Mouse (Mus musculus) neural tube, embryonic 15.5 days (tissue): ENCODE measurements around the gene Gm17018. TPM values are rescaled to one million over a fixed set of nuclear protein-coding genes. Genes with fewer than 3 reads are reported as not detected.
A peak's percentile ranks its signal among the peaks of the same experiment; 100 is the strongest.

ENCODE experiments used
- ATAC-seq: fragments of 200-750 bp; cut with Nextera tagmentation; 2 replicates; pipeline ENCODE4 v1.8.0; 2017; ENCODE audit warnings: mild to moderate bottlenecking, moderate TSS enrichment, moderate library complexity; ENCODE audit not compliant: low FRiP score
- H3K27ac ChIP-seq: fragments of 300-500 bp; sonication (generic); replicated peaks from 2 replicates; pipeline ENCODE4 v1.5.1; 2015; ENCODE audit warnings: mild to moderate bottlenecking, inconsistent platforms
- H3K27me3 ChIP-seq: fragments of 300-500 bp; sonication (generic); replicated peaks from 2 replicates; pipeline ENCODE4 v1.6.1; 2015; ENCODE audit warnings: inconsistent platforms
- H3K36me3 ChIP-seq: fragments of 300-500 bp; sonication (generic); 2 replicates; pipeline ENCODE4 v1.6.1; 2015; ENCODE audit warnings: inconsistent platforms
- H3K4me1 ChIP-seq: fragments of 300-500 bp; sonication (generic); 2 replicates; pipeline ENCODE4 v1.6.1; 2015; ENCODE audit warnings: inconsistent platforms
- H3K4me2 ChIP-seq: fragments of 300-500 bp; sonication (generic); 2 replicates; pipeline ENCODE4 v1.6.1; 2015; ENCODE audit warnings: inconsistent platforms, mild to moderate bottlenecking, moderate library complexity
- H3K4me3 ChIP-seq: fragments of 300-500 bp; sonication (generic); replicated peaks from 2 replicates; pipeline ENCODE4 v1.5.1; 2015; ENCODE audit warnings: mild to moderate bottlenecking, inconsistent platforms
- H3K9ac ChIP-seq: fragments of 300-500 bp; sonication (generic); replicated peaks from 2 replicates; pipeline ENCODE4 v1.6.1; 2015; ENCODE audit warnings: mild to moderate bottlenecking, inconsistent platforms
- H3K9me3 ChIP-seq: fragments of 300-500 bp; sonication (generic); replicated peaks from 2 replicates; pipeline ENCODE4 v1.6.1; 2016; ENCODE audit warnings: inconsistent platforms
- WGBS: fragments of 180-500 bp; shearing (Covaris S2); methylation state at CpG from one replicate; pipeline ENCODE4 v1.1.7; 2015; ENCODE audit warnings: mixed read lengths; 5-methylcytosine and 5-hydroxymethylcytosine counted together
- polyA plus RNA-seq: library from polyadenylated mRNA; unstranded; fragments of >200 nt; fragmentation: Nextera tagmentation; extraction: Ambion mirVana; gene quantifications from 2 replicates; pipeline ENCODE4 v1.2.1, GENCODE M21; 2015

Gene Gm17018
- polyA plus RNA-seq, 1 experiment from 2014 or later: 80.3 TPM

- no peaks in the 10 kb centered on the region for H3K27me3 ChIP-seq
- WGBS: 91% methylated on average over 7 of the region's 7 CpGs
- H3K4me2 ChIP-seq: no peak overlapping the region
- H3K36me3 ChIP-seq: peaks cover 28% of the 10 kb centered on the region
- H3K4me3 ChIP-seq: no peak overlapping the region
- H3K9ac ChIP-seq: no peak overlapping the region
- ATAC-seq: no peak
- peaks cover 29% of the 10 kb centered on the region for H3K4me1 ChIP-seq
- no peaks in the 10 kb centered on the region for H3K9me3 ChIP-seq
- no peak overlapping the region for H3K27ac ChIP-seq
Observed at GRCm38 (mm10) chr19:45579416-45579815, 19.0 kb downstream of the Gm17018 start.

DNA sequence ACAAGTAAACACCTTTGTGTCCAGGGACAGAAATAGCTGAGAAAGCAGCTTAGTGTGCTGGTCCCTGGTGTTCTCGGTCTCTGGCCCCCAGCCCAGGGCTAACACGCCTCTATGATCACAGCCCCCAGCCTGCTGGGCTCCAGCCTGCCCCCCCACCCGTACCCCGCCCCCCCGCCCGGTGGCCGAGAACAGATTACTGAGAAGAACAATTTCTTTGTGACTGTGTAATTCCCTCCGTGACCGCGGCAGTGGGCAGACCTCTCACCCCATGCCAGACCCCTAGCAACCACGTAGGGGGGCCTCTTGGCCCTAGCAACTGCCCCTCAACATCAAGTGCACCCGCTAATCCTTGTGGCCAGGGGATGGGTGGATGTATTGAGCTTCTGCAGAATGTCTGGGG lies 19.8 kb downstream of the Gm17018 start:
- H3K36me3 ChIP-seq: peaks cover 30% of the 10 kb centered on the region

DNA sequence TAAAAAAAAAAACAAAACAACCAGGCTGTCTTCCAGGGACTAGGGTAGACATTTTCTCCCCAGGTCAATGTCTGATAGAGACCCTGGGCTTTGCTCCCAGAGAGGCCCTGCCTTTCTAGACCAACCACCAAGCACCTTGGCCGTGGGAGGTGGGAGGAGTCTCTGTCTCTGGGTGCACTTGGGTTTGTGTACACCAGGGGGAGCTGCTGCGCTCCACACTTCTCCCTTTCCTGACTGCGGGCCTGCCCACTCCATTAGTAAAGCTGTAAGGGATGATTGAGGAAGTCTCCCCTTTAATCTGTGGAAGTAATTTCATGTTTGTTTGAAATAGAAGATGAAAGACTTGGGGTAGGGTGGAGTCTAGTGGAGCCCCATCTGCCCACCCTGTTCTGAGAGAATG lies 20.8 kb downstream of the Gm17018 start:
- ATAC-seq: no peak
- H3K27me3 ChIP-seq: peaks cover under 1% of the 10 kb centered on the region; the same call in 1 of the 2 replicates

More for the DNA sequence above, 19.8 kb downstream of the Gm17018 start:
- ATAC-seq: 0 out of 2 replicates have a peak, but pooled peaks have one; percentile 15
- Histone ChIP-seq H3K4me3 (no peak overlapping the region), H3K4me2 (no peak overlapping the region), H3K9me3 (no peaks in the 10 kb centered on the region), H3K9ac (no peak overlapping the region), H3K27me3 (no peaks in the 10 kb centered on the region), H3K27ac (no peak overlapping the region), H3K4me1 (peaks cover 21% of the 10 kb centered on the region)
- 29% methylated on average over 12 of the region's 12 CpGs for WGBS

DNA sequence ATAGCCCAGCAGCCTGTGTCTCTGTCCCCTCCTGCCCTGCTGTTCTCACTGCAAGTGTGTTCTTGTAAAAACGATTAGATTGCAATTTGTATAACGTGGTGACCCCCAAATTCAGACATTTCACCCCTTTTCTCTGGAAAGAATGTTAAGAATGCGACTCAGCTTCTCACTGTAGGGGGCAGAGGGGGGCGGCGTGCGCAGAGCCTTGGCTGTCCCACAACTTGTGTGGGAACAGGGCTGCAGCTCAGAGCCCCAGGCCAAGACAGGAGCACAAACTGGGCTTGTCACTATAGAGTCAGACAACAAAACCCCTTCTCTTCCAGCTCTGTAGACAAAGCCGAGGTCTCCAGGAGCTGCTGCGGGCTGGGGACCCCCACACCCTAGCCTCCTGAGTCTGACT lies 21.7 kb downstream of the Gm17018 start:
- H3K4me2 ChIP-seq: no peak overlapping the region
- H3K36me3 ChIP-seq: peaks cover 24% of the 10 kb centered on the region
- H3K4me3 ChIP-seq: no peak overlapping the region
- peaks cover 4% of the 10 kb centered on the region for H3K27me3 ChIP-seq
- no peak overlapping the region for H3K9ac ChIP-seq
- H3K4me1 ChIP-seq: peaks cover 17% of the 10 kb centered on the region
- 16% methylated on average over 8 of the region's 8 CpGs for WGBS
- H3K9me3 ChIP-seq: no peaks in the 10 kb centered on the region
- no peak overlapping the region for H3K27ac ChIP-seq
- no peak for ATAC-seq

More for the DNA sequence above, 20.8 kb downstream of the Gm17018 start:
- H3K27ac ChIP-seq: no peak overlapping the region
- peaks cover 17% of the 10 kb centered on the region for H3K4me1 ChIP-seq
- no peaks in the 10 kb centered on the region for H3K9me3 ChIP-seq
- H3K9ac ChIP-seq: no peak overlapping the region
- no peak overlapping the region for H3K4me2 ChIP-seq
- peaks cover 30% of the 10 kb centered on the region for H3K36me3 ChIP-seq
- no peak overlapping the region for H3K4me3 ChIP-seq
- 50% methylated on average over 3 of the region's 3 CpGs for WGBS

- peaks cover 4% of the 10 kb centered on the region for H3K27me3 ChIP-seq
- H3K27ac ChIP-seq: no peak overlapping the region
- H3K36me3 ChIP-seq: peaks cover 19% of the 10 kb centered on the region
- H3K4me2 ChIP-seq: no peak overlapping the region
- no peaks in the 10 kb centered on the region for H3K9me3 ChIP-seq
- H3K4me1 ChIP-seq: peaks cover 17% of the 10 kb centered on the region
- ATAC-seq: no peak
- no peak overlapping the region for H3K4me3 ChIP-seq
- 85% methylated on average over 6 of the region's 6 CpGs for WGBS
- H3K9ac ChIP-seq: no peak overlapping the region
Observed at GRCm38 (mm10) chr19:45583136-45583535, 22.7 kb downstream of the Gm17018 start.

GRCm38 (mm10) chr19:45584856-45585620 lies 24.6 kb downstream of the Gm17018 start:
- H3K4me2 ChIP-seq: no peak overlapping the region
- peaks cover 8% of the 10 kb centered on the region; the same call in 1 of the 2 replicates for H3K36me3 ChIP-seq
- no peak overlapping the region for H3K9ac ChIP-seq
- peaks cover 4% of the 10 kb centered on the region for H3K27me3 ChIP-seq
- WGBS: 73% methylated on average over 9 of the region's 9 CpGs
- H3K9me3 ChIP-seq: no peaks in the 10 kb centered on the region
- no peak overlapping the region for H3K27ac ChIP-seq
- peaks cover 14% of the 10 kb centered on the region for H3K4me1 ChIP-seq
- no peak overlapping the region for H3K4me3 ChIP-seq
- no peak for ATAC-seq

GRCm38 (mm10) chr19:45586850-45587249 lies 26.4 kb downstream of the Gm17018 start:
- Histone ChIP-seq H3K36me3 (peaks cover 20% of the 10 kb centered on the region), H3K27me3 (peaks cover 4% of the 10 kb centered on the region), H3K9me3 (no peaks in the 10 kb centered on the region), H3K9ac (no peak overlapping the region), H3K27ac (no peak overlapping the region), H3K4me2 (no peak overlapping the region), H3K4me3 (no peak overlapping the region), H3K4me1 (peaks cover 8% of the 10 kb centered on the region)
- WGBS: 79% methylated on average over 3 of the region's 3 CpGs
- no peak for ATAC-seq

DNA sequence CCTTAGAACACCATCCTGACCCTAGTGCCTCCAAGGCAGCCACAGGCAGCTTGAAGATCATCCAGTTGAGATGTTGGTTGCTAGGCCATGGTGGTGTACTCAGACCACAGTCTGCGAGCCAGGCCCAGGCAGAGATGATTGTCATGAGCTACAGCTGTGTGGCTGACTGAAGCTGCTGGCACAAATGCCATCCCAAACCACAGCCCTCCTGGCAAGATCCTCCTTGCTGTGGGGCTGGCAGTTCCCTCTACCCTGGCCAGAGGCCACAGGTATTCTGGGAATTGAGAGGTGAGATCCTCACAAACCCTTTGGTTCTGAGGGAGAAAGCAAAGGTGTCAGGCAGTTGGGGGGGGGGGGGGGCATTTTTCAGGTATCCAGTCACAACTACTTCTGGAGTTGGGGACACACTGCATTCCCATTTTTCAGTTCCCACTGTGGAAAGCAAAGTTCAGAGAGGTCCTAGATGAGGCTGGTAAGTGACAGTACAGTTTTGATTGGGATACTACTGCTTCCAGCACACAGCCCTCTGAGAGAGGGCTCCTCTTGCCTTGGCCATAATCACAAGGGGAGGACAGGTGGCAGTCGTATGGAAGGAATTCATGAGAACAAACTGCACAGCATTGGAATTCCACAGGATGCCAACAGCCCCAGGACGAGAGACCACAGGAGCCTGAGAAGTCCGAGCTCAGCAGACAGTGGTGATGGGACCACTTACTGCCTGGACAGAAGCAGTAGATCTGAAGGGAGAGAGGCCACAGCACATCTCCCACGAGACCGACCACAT lies 27.3 kb downstream of the Gm17018 start:
- no peak for ATAC-seq
- no peaks in the 10 kb centered on the region for H3K9me3 ChIP-seq
- WGBS: 87% methylated on average over 6 of the region's 6 CpGs

GRCm38 (mm10) chr19:45589761-45590160 lies 29.3 kb downstream of the Gm17018 start:
- 90% methylated on average over 6 of the region's 6 CpGs for WGBS
- Histone ChIP-seq H3K9me3 (no peaks in the 10 kb centered on the region), H3K9ac (no peak overlapping the region), H3K27ac (no peak overlapping the region), H3K27me3 (peaks cover 4% of the 10 kb centered on the region), H3K4me3 (no peak overlapping the region), H3K36me3 (peaks cover 21% of the 10 kb centered on the region), H3K4me1 (no peaks in the 10 kb centered on the region), H3K4me2 (no peak overlapping the region)
- no peak for ATAC-seq

More for the DNA sequence above, 27.3 kb downstream of the Gm17018 start:
- Histone ChIP-seq H3K9ac (no peak overlapping the region), H3K4me1 (no peaks in the 10 kb centered on the region), H3K36me3 (peaks cover 23% of the 10 kb centered on the region), H3K4me2 (no peak overlapping the region), H3K4me3 (no peak overlapping the region), H3K27ac (no peak overlapping the region), H3K27me3 (peaks cover 4% of the 10 kb centered on the region)

- WGBS: 89% methylated on average over 7 of the region's 7 CpGs
- H3K4me2 ChIP-seq: no peak overlapping the region
Observed at GRCm38 (mm10) chr19:45591704-45592103, 31.3 kb downstream of the Gm17018 start.

GRCm38 (mm10) chr19:45592916-45593315 lies 32.5 kb downstream of the Gm17018 start:
- no peak for ATAC-seq
- no peak overlapping the region for H3K4me2 ChIP-seq
- no peaks in the 10 kb centered on the region for H3K9me3 ChIP-seq
- H3K36me3 ChIP-seq: peaks cover 16% of the 10 kb centered on the region
- no peak overlapping the region for H3K4me3 ChIP-seq
- whole genome bisulfite sequencing: 88% methylated on average over 9 of the region's 9 CpGs
- no peak overlapping the region for H3K9ac ChIP-seq
- peaks cover 8% of the 10 kb centered on the region for H3K4me1 ChIP-seq
- peaks cover 2% of the 10 kb centered on the region; the same call in 1 of the 2 replicates for H3K27me3 ChIP-seq
- no peak overlapping the region for H3K27ac ChIP-seq

More at GRCm38 (mm10) chr19:45591704-45592103, 31.3 kb downstream of the Gm17018 start:
- Histone ChIP-seq H3K36me3 (peaks cover 18% of the 10 kb centered on the region), H3K4me1 (peaks cover 8% of the 10 kb centered on the region), H3K9me3 (no peaks in the 10 kb centered on the region), H3K4me3 (no peak overlapping the region), H3K9ac (no peak overlapping the region), H3K27ac (no peak overlapping the region), H3K27me3 (no peaks in the 10 kb centered on the region; the same call in 1 of the 2 replicates)
- ATAC-seq: no peak
